Comparison of ENCODE assay signal across 8 mouse cellular contexts in genomic region chr5:122104201-122104600, GRCm38 (mm10). TPM values are rescaled to one million over a fixed set of nuclear protein-coding genes. Genes with fewer than 3 reads are reported as not detected.
DNase-seq lines count a peak whose midpoint lies in the region; ATAC-seq and TF ChIP-seq lines count a peak whose summit lies in the region.

No protein-coding gene starts in this region.

- TF ChIP-seq POLR2A in olfactory bulb, adult 2 months (IDR thresholded peaks at IDR 0.05; ENCODE audit: insufficient read depth, low read depth, low read length): no peak

- no peak overlapping the region for H3K4me3 ChIP-seq in G1E (ENCODE audit: low read depth, low read length)
- peak overlapping the region; percentile 57 for H3K4me3 ChIP-seq in heart, embryonic 15.5 days
- no peak overlapping the region for H3K4me3 ChIP-seq in olfactory bulb, adult 2 months (ENCODE audit: insufficient read depth, low read depth, low read length)

- H3K27me3 ChIP-seq in G1E (ENCODE audit: insufficient read depth, low read length): peaks cover 13% of the 10 kb centered on the region
- 0 out of 2 replicates have a peak, but pooled peaks cover 5% of the 10 kb centered on the region for H3K27me3 ChIP-seq in heart, embryonic 15.5 days

- intact Hi-C loops in gastrocnemius, postnatal 14 days (cut with DNase I; ENCODE audit: low total_unique reads): no loop called here

- no peaks in the 10 kb centered on the region for H3K4me1 ChIP-seq in G1E (ENCODE audit: insufficient read depth, low read depth, low read length)
- peaks cover 7% of the 10 kb centered on the region for H3K4me1 ChIP-seq in heart, embryonic 15.5 days (replicated peaks)
- peaks cover 13% of the 10 kb centered on the region for H3K4me1 ChIP-seq in olfactory bulb, adult 2 months (ENCODE audit: control insufficient read depth, insufficient read depth, low read length)

- no peaks in the 10 kb centered on the region for H3K36me3 ChIP-seq in G1E (replicated peaks)
- H3K36me3 ChIP-seq in heart, embryonic 15.5 days: no peaks in the 10 kb centered on the region; the same call in 1 of the 2 replicates

- H3K27ac ChIP-seq in heart, embryonic 15.5 days: peak overlapping the region; percentile 94
- no peak overlapping the region for H3K27ac ChIP-seq in olfactory bulb, adult 2 months (ENCODE audit: insufficient read depth, low read depth, low read length)

- TF ChIP-seq CTCF in G1E (IDR thresholded peaks at IDR 0.05; ENCODE audit: low read depth, low read length): peak; percentile 78
- peak; percentile 54; the same call in 1 of the 2 replicates for TF ChIP-seq CTCF in olfactory bulb, adult 2 months (IDR thresholded peaks at IDR 0.05; ENCODE audit: insufficient read depth, low read depth, low read length)

- DNase-seq in adrenal gland, adult 18-20 months (ENCODE audit: low spot score in 2 of 2): peak; percentile 47 to 67
- DNase-seq in adrenal gland, adult 8-10 months: no peak
- peak; percentile 28 to 47 for DNase-seq in layer of hippocampus, postnatal 10 days (ENCODE audit: low spot score in 2 of 2)
- no peak for DNase-seq in layer of hippocampus, adult 18-20 months (ENCODE audit: low spot score in 2 of 2)
- DNase-seq in G1E (ENCODE audit: low spot score): peak; percentile 60
- DNase-seq in gastrocnemius, postnatal 14 days: no peak

- ATAC-seq in G1E (ENCODE audit: extremely low read depth, insufficient number of reproducible peaks, low FRiP score, poor library complexity, severe bottlenecking): no peak
- ATAC-seq in heart, embryonic 15.5 days (replicated peaks; ENCODE audit: insufficient number of reproducible peaks, insufficient read depth, low FRiP score, low read depth): no peak

- no peaks in the 10 kb centered on the region for H3K9me3 ChIP-seq in G1E (replicated peaks)
- no peaks in the 10 kb centered on the region for H3K9me3 ChIP-seq in heart, embryonic 15.5 days (replicated peaks)

- H3K4me2 ChIP-seq in heart, embryonic 15.5 days: peak overlapping the region; percentile 64

- peak overlapping the region; percentile 70 for H3K9ac ChIP-seq in heart, embryonic 15.5 days

- 10% methylated on average over 2 of the region's 2 CpGs for WGBS in heart, embryonic 15.5 days
- 16% methylated on average over 2 of the region's 2 CpGs for WGBS in olfactory bulb, adult 2 months

RNA-seq across cellular contexts. Expression of gene Myl2, which starts 3.5 kb away (rescaled TPM):
- not detected for total RNA-seq in adrenal gland, adult 18-20 months (2021)
- not detected for total RNA-seq in adrenal gland, adult 8-10 months (2022)
- total RNA-seq in layer of hippocampus, postnatal 10 days (2021): not detected
- total RNA-seq in layer of hippocampus, adult 18-20 months (2021): 1 to 10 TPM; 1.1 to 2.2 TPM
- total RNA-seq in G1E (2014; fragmentation: Nextera tagmentation): not detected in 2 replicates
- total RNA-seq in G1E (2017): not detected in 2 replicates
- not detected in 2 replicates for polyA plus RNA-seq in G1E (2012)
- 7,334 and 9,932 TPM in 2 replicates for polyA plus RNA-seq in heart, embryonic 15.5 days (2015; fragmentation: Nextera tagmentation; extraction: Ambion mirVana)
- polyA plus RNA-seq in olfactory bulb, adult 2 months (2012; ENCODE audit: insufficient read depth, insufficient read length, low replicate concordance, missing spikeins): not detected in 2 replicates
- 1,000 to 10,000 TPM in 1 of 2 experiments, 100 to 1,000 TPM in 1; 675 to 1,272 TPM for total RNA-seq in gastrocnemius, postnatal 14 days (2021)

RNA-seq across cellular contexts. Expression of gene Ccdc63, which starts 36.4 kb away (rescaled TPM):
- total RNA-seq in adrenal gland, adult 18-20 months (2021): under 1 TPM in 1 of 2 experiments, not detected in 1; 0.13 TPM
- total RNA-seq in adrenal gland, adult 8-10 months (2022): under 1 TPM in 1 of 4 experiments, not detected in 3; 0.22 TPM
- 1 to 10 TPM in 1 of 2 experiments, under 1 TPM in 1; 0.78 to 1.8 TPM for total RNA-seq in layer of hippocampus, postnatal 10 days (2021)
- 1 to 10 TPM in 1 of 2 experiments, under 1 TPM in 1; 0.68 to 1.0 TPM for total RNA-seq in layer of hippocampus, adult 18-20 months (2021)
- total RNA-seq in G1E (2014; fragmentation: Nextera tagmentation) (not detected in 2 replicates), G1E (2017) (0.16 and 0.29 TPM in 2 replicates)
- polyA plus RNA-seq in G1E (2012): not detected in 2 replicates
- 0.16 and 0.42 TPM in 2 replicates for polyA plus RNA-seq in heart, embryonic 15.5 days (2015; fragmentation: Nextera tagmentation; extraction: Ambion mirVana)
- polyA plus RNA-seq in olfactory bulb, adult 2 months (2012; ENCODE audit: insufficient read depth, insufficient read length, low replicate concordance, missing spikeins): not detected in 2 replicates
- total RNA-seq in gastrocnemius, postnatal 14 days (2021): not detected

RNA-seq across cellular contexts. Expression of gene Ppp1cc, which starts 53.9 kb away (rescaled TPM):
- total RNA-seq in adrenal gland, adult 18-20 months (2021): 100 to 1,000 TPM; 142 to 147 TPM
- total RNA-seq in adrenal gland, adult 8-10 months (2022): 100 to 1,000 TPM; 122 to 226 (median 188) TPM
- 100 to 1,000 TPM; 190 to 196 TPM for total RNA-seq in layer of hippocampus, postnatal 10 days (2021)
- total RNA-seq in layer of hippocampus, adult 18-20 months (2021): 100 to 1,000 TPM; 189 to 219 TPM
- total RNA-seq in G1E (2014; fragmentation: Nextera tagmentation): 269 and 270 TPM in 2 replicates
- total RNA-seq in G1E (2017): 293 and 329 TPM in 2 replicates
- polyA plus RNA-seq in G1E (2012): 148 and 214 TPM in 2 replicates
- 198 and 233 TPM in 2 replicates for polyA plus RNA-seq in heart, embryonic 15.5 days (2015; fragmentation: Nextera tagmentation; extraction: Ambion mirVana)
- polyA plus RNA-seq in olfactory bulb, adult 2 months (2012; ENCODE audit: insufficient read depth, insufficient read length, low replicate concordance, missing spikeins): 674 and 1,250 TPM in 2 replicates
- 100 to 1,000 TPM; 110 TPM for total RNA-seq in gastrocnemius, postnatal 14 days (2021)

RNA-seq across cellular contexts. Expression of gene Cux2, which starts 54.3 kb away (rescaled TPM):
- 10 to 100 TPM; 11.4 to 15.0 TPM for total RNA-seq in adrenal gland, adult 18-20 months (2021)
- 10 to 100 TPM; 25.7 to 41.7 (median 33.2) TPM for total RNA-seq in adrenal gland, adult 8-10 months (2022)
- total RNA-seq in layer of hippocampus, postnatal 10 days (2021): 10 to 100 TPM; 35.5 to 40.1 TPM
- total RNA-seq in layer of hippocampus, adult 18-20 months (2021): 10 to 100 TPM; 30.8 to 31.3 TPM
- total RNA-seq in G1E (2014; fragmentation: Nextera tagmentation) (not detected in 2 replicates), G1E (2017) (0.11 and 0.58 TPM in 2 replicates)
- polyA plus RNA-seq in G1E (2012): not detected in 2 replicates
- polyA plus RNA-seq in heart, embryonic 15.5 days (2015; fragmentation: Nextera tagmentation; extraction: Ambion mirVana): 3.9 and 4.1 TPM in 2 replicates
- not detected in 2 replicates for polyA plus RNA-seq in olfactory bulb, adult 2 months (2012; ENCODE audit: insufficient read depth, insufficient read length, low replicate concordance, missing spikeins)
- 1 to 10 TPM; 1.1 to 1.6 TPM for total RNA-seq in gastrocnemius, postnatal 14 days (2021)

Comparison
In these comparisons a context has a peak if more than half of its experiments do, and no peak if none do; other contexts are left out.
1. DNase-seq: peak in adrenal gland, adult 18-20 months (2 of 2), layer of hippocampus, postnatal 10 days (2 of 2) and G1E (single experiment); none in adrenal gland, adult 8-10 months (single experiment), layer of hippocampus, adult 18-20 months (0 of 2) and gastrocnemius, postnatal 14 days (single experiment).
2. RNA of gene Myl2, which starts 3.5 kb away (total RNA-seq): 675 to 1,272 TPM in gastrocnemius, postnatal 14 days; 1.1 to 2.2 TPM in layer of hippocampus, adult 18-20 months, not detected in layer of hippocampus, postnatal 10 days, not detected in adrenal gland, adult 18-20 months, not detected in adrenal gland, adult 8-10 months and not detected in G1E; every median in the first group is over 100 times any median in the second.